Mouse (Mus musculus) CH12F3 (cell line): ENCODE measurements around the gene Adcy10.

Experiments used
- in situ Hi-C: fragments of 300-500 bp; cut with MboI; formaldehyde crosslinking; loops from 2 replicates; pipeline ENCODE4 v1.14.3; 2020; ENCODE audit warnings: low sequenced_read_pairs

Gene Adcy10

GRCm38 (mm10) chr1:165484688-165485233 lies at the start of gene Adcy10:
Adcy10 (plus strand) TSS chr1:165485183.
- in situ Hi-C loops = no loop called here

GRCm38 (mm10) chr1:165438289-165439021 lies 46.5 kb upstream of the Adcy10 start:
- in situ Hi-C loops = no loop called here

- in situ Hi-C loops = no loop called here
Observed at GRCm38 (mm10) chr1:165440788-165441187, 44.2 kb upstream of the Adcy10 start.

GRCm38 (mm10) chr1:165441201-165441600 lies 43.8 kb upstream of the Adcy10 start:
- in situ Hi-C loops = no loop called here

- in situ Hi-C loops = no loop called here
Observed at GRCm38 (mm10) chr1:165441719-165442118, 43.3 kb upstream of the Adcy10 start.

GRCm38 (mm10) chr1:165459041-165459502 lies 25.9 kb upstream of the Adcy10 start:
- in situ Hi-C loops = no loop called here

- in situ Hi-C loops = no loop called here
Observed at GRCm38 (mm10) chr1:165459503-165460181, 25.3 kb upstream of the Adcy10 start.

- in situ Hi-C loops = no loop called here
Observed at GRCm38 (mm10) chr1:165460360-165460800, 24.6 kb upstream of the Adcy10 start, which contains the start of the genes Dcaf6 and Mpc2. Dcaf6 (minus strand) TSS chr1:165460475. Mpc2 (plus strand) TSS chr1:165460637.

- in situ Hi-C loops = no loop called here
Observed at GRCm38 (mm10) chr1:165460801-165461377, 24.1 kb upstream of the Adcy10 start.

GRCm38 (mm10) chr1:165461681-165462080 lies 23.3 kb upstream of the Adcy10 start:
- in situ Hi-C loops = no loop called here

- in situ Hi-C loops = no loop called here
Observed at GRCm38 (mm10) chr1:165462861-165463260, 22.1 kb upstream of the Adcy10 start.

- in situ Hi-C loops = no loop called here
Observed at GRCm38 (mm10) chr1:165464574-165464973, 20.4 kb upstream of the Adcy10 start.

- in situ Hi-C loops = no loop called here
Observed at GRCm38 (mm10) chr1:165468971-165469370, 16.0 kb upstream of the Adcy10 start.

- in situ Hi-C loops = no loop called here
Observed at GRCm38 (mm10) chr1:165469717-165470116, 15.3 kb upstream of the Adcy10 start.

- in situ Hi-C loops = no loop called here
Observed at GRCm38 (mm10) chr1:165471490-165471889, 13.5 kb upstream of the Adcy10 start.

- in situ Hi-C loops = no loop called here
Observed at GRCm38 (mm10) chr1:165486108-165486507, 1.1 kb downstream of the Adcy10 start.

GRCm38 (mm10) chr1:165489197-165489596 lies 4.2 kb downstream of the Adcy10 start:
- in situ Hi-C loops = no loop called here

- in situ Hi-C loops = no loop called here
Observed at GRCm38 (mm10) chr1:165498856-165499255, 13.9 kb downstream of the Adcy10 start.

GRCm38 (mm10) chr1:165503307-165504024 lies 18.5 kb downstream of the Adcy10 start:
- in situ Hi-C loops = no loop called here

- in situ Hi-C loops = no loop called here
Observed at GRCm38 (mm10) chr1:165506303-165506702, 21.3 kb downstream of the Adcy10 start.

GRCm38 (mm10) chr1:165510161-165510560 lies 25.2 kb downstream of the Adcy10 start:
- in situ Hi-C loops = no loop called here
